Mouse (Mus musculus): Measurements from ENCODE around the gene Mettl6. TPM values are rescaled to one million over a fixed set of nuclear protein-coding genes. Genes with fewer than 3 reads are reported as not detected.
"Not testable (repeated sequence)": the region's sequence is repeated elsewhere in the genome, so short reads cannot be mapped to it uniquely, and the experiment has no call there.

Gene Mettl6
- polyA plus RNA-seq, 1 experiment from 2014 or later: 164 TPM

DNA sequence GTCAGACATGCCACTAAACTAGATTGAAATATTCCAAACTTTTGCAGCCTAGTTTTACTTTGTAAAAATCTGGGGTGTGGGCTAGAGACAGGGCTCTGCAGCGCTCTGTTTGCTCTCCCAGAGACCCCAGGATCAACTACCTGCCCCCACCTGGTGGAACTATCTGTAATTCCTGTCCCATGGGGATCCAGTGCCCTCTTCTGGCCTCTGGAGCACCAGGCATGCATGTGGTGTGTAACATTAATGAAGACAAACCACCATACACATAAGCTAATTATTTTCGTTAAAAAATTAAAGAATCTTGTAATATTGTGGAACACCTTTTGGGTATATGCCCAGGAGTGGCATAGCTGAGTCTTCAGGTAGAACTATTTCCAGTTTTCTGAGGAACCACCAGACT, 21.5 kb downstream of the Mettl6 start:
- DNase-seq (ENCODE audit: low spot score): no peak

DNA sequence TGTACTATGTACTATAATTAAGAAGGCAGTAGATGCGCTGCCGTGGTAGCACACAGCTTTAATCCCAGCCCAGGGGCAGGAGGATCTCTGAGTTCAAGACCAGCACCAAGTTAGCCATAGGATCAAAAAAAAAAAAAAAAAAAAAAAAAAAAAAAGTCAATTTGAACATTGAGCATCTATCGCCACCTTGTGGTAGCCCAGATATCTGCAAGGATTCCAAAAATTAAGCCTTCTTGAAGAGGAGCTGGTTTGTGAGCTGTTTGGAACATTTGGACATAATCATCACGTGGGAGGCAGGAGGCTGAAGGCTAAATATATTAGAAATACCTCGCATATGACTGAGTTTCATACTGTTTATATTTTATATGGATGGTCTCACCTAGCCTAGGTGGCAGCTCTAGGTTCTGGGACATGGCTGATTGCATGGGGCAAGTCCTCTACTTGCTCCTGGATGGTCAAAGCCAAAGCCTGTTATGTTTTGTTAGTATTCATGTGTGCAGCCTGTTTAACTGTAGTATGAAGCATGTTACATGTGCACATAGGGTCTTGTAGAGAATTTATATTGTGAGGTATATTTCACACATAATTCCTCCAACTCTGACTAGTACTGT, 22.3 kb downstream of the Mettl6 start:
- peak; percentile 75 for DNase-seq (ENCODE audit: low spot score)

DNA sequence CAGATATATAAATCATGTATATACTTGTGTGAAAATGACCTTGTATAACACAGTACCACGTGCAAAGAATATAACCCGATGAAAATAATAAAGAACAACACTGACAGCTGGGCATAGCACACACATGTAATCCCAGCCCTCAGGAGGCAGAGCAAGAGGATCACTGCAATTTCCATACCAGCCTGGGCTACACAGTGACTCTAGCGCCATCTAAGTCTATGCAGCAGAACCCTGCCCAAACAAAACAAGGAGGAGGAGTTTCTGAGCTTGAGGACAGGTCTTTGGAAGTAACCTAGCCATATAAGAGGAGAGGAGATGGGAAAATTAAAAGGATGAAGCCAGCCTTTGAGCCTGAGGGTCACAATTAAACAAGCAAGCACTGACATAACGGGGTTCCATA, 25.1 kb downstream of the Mettl6 start:
- DNase-seq (ENCODE audit: low spot score): no peak

DNA sequence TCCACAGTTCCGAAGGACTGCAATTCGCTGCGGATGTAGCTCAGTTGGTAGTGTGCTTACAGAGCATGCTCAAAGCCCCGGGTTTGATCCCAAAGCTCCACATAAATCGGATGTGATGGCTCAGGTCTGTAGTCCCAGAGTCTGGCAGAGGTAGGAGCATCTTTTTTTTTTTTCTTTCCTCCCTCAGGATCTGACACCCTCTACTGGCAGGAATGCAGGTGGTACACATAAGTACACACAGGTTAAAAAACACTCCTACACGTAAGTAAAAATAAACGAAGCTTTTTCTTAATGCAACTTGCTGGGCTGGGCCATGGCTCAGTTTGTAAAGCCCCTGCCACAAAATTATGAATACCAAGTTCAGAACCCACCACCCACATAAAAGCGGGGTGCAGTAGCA, 30.7 kb downstream of the Mettl6 start:
- peak; percentile 24 for DNase-seq (ENCODE audit: low spot score)

DNA sequence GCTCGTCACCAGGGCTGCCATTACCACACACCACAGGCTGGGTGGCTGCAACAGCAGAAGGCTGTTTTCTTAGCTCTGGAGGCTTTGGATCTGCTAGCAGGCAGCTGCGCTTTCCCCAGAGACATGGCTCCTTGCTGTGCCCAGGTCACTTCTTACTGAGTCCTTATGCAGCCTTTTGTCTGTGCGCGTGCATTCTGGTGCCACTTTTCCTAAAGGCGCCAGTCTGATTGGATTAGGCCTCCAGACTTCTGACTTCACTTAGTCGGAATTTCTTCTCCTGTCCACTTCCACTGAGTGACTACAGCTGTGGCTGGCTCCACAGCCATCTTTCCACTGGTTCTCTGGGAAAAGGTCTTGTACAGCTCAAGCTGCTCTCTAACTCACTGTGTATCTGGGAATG, 32.0 kb downstream of the Mettl6 start:
- no peak for DNase-seq (ENCODE audit: low spot score)

DNA sequence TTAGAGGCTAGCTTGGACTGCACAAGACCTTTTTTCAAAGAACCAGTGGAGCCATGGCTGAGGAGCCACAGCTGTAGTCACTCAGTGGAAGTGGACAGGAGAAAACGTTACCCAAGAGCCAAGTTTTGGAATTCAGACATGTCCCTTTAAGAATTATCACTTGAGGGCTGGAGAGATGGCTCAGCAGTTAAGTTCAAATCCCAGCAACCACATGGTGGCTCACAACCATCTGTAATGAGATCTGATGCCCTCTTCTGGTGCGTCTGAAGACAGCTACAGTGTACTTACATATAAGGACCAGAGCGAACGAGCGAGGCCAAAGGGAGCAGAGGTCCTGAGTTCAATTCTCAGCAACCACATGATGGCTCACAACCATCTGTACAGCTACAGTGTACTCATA, 32.6 kb downstream of the Mettl6 start:
- DNase-seq (ENCODE audit: low spot score): peak; percentile 12

DNA sequence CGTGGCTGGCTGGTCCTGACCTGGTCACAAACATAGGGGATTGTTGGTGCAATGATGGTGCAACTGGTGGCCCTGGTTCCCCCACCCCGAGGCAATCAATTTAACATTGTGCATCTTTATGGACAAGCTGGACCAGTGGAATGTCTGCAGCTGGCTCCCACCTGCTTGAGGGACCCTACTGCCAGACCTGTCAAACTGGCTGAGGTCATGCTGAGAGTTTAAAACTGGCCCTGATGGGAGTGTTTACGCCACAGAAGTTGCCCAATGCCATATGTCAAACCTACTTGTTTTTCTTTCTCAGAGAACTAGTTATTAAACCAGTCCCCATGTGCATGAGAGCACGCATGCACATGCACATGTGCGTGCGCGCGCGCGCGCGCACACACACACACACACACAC, 36.8 kb downstream of the Mettl6 start:
- no peak for DNase-seq (ENCODE audit: low spot score)

DNA sequence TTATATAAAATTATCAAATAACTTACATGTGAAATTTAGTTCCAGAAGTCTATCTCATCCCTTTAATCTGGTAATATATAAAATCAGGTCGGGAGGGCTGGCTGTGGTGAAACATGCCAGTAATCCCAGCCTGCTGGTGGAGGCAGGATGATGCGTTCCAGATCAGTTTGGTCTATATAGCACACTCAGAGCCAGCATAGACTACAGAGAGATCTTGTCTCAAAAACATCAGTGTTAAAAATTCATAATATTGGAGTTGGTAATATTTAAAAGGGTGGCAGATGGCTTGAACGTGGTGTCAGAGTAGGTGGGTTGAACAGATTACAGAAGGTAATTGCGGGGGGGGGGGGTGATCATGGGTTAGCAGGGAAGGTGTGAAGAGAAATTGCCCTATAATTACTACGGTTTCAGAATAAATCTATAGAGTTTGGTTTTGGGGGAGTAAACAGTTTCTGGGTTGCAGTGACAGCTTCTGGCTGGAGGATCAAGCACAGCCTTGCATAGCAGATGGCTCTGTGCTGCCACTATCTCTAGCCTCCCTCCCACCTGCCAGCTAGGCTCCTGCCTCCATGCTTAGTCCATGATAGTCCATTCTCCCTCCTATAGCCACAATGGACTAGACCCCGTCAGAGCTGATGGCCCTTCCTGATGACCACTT, 38.6 kb downstream of the Mettl6 start:
- no peak for DNase-seq (ENCODE audit: low spot score)

DNA sequence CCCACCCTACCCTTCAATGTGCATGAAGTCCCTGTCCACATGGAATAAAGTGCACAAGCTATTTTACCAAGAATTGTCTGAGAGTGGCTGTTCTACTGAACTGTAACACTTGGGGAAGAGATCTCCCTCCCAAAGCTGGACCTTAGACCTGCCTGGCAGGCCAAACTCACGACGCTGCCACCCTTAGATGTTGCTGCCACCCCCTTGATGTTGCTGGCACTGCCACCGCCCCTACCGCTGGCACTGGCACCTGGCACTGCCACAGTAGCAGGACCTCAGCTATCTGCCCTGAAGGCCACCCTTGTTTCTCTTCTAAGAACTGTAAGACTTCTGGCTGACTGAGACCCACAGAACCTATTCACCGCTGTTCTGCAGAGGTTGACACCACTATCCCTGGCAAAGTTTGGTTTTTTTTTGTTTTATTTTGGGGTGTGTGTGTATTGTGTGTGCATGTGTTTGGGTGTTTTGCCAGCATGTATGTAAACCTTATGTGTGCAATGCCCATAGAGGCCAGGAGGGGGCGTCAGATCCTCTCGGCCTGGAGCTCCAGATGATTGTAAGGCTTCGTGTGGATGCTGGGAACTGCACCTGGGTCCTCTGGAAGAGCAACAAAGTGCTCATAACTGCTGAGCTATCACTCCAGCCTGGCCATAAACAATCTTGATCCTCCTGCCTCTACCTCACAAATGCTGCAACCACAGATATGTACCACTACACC, 39.8 kb downstream of the Mettl6 start:
- no peak for DNase-seq (ENCODE audit: low spot score)

DNA sequence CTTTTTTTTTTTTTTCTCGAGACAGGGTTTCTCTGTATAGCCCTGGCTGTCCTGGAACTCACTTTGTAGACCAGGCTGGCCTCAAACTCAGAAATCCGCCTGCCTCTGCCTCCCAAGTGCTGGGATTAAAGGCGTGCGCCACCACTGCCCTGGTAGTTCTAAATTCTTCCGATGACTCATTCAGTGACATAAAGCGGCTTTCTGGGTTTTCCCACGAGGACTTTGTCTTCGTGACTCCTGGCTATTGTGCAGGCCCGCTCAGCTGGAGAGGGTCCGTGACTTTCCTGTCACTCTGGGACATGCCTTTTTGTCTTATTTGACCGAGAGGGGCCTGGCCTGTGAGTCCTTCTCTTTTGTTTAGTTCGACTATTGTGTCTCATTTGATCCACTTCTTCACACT, 40.9 kb downstream of the Mettl6 start:
- DNase-seq (ENCODE audit: low spot score): not testable (repeated sequence)

DNA sequence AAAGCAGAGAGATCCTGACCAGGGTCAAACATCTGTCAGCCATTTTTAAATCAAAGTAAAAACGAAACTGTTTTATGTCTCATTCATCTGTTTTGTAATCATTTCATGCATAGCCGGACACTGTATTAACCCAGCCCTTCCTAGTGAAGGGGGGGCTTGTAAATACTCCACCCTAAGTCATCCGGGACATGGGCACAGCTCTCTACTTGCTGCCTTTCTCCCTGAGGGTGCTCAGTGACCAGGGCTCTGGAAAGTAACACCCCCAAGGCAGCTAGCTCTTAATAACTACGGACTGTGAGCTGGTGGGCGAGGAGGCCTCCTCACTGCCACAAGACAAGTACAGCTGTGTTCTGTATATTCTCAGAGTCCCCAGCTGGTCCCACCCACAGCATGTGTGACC, 45.8 kb downstream of the Mettl6 start:
- DNase-seq (ENCODE audit: low spot score): no peak

DNA sequence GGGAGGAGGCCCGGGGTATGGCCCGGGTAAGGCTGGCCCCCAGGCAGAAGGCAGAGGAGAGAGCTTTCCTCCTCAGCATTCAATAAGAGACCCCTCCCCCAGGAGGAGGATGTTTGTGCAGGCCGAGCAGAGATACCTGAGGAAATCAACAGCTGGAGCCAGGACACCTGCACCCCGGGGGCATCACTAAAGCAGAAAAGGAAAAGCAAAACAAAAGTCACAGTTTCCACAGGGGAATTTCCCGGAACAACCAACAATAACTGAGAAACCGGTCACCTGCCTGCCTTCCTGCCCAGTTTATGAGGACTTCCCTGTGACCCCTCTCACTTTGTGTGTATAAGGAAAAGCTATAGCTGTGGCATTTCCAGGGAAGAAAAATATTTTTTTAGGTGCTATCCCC, 51.2 kb downstream of the Mettl6 start:
- DNase-seq (ENCODE audit: low spot score): no peak

DNA sequence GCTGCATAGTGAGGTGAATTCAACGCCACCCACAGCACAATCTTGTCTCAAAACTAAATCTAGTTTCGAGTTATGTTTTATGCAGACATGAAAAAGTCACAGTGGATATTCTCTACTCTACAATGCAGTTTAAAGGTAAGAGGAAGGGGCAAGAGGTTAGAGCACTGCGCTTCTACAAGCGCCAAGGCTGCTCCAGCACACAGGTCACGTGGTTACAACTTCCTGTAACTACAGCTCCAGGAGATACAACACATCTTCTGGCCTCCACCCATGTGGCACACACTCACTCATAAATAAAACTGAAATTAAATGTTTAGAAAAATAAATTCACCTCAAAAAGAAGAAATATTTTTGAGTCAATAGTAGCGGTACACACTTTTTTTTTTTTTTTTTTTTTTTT, 54.1 kb downstream of the Mettl6 start:
- peak; percentile 45 for DNase-seq (ENCODE audit: low spot score)

DNA sequence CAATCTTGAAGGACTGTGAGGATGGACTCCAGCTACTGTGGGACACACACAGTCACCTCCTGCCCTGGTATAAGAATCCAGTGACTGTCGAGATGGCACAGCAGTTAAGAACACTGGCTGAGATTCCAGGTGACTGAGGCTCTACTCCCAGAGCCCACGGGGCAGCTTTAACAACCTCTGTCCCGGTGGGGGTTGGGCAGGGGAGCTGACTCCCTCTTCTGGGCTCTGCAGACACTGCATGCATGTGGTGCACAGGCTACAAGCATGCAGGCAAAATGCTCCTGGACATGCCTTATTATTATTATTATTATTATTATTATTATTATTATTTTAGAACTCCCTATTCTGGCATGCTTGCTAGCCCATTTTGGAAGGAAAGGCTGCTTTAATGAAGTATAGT, 54.6 kb downstream of the Mettl6 start:
- no peak for DNase-seq (ENCODE audit: low spot score)

DNA sequence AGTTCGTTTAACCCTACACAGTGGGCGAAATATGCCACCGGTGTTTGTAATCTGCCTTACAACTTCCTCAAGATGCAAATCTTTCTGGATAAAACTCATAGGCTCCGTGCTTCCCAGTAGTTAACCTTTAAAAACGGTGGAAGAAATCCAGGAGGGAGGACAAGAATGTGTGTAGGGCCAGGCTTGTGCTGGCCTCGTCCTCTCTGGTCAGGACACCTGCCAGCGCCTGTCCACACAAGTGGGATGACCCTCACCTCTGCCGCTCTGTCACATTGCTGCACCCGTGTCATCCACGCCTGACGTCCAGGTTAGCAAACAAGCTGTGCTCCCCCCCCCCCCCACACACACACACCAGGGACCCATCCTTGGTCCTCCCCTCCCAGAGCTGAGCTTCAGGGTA, 55.6 kb downstream of the Mettl6 start:
- no peak for DNase-seq (ENCODE audit: low spot score)

DNA sequence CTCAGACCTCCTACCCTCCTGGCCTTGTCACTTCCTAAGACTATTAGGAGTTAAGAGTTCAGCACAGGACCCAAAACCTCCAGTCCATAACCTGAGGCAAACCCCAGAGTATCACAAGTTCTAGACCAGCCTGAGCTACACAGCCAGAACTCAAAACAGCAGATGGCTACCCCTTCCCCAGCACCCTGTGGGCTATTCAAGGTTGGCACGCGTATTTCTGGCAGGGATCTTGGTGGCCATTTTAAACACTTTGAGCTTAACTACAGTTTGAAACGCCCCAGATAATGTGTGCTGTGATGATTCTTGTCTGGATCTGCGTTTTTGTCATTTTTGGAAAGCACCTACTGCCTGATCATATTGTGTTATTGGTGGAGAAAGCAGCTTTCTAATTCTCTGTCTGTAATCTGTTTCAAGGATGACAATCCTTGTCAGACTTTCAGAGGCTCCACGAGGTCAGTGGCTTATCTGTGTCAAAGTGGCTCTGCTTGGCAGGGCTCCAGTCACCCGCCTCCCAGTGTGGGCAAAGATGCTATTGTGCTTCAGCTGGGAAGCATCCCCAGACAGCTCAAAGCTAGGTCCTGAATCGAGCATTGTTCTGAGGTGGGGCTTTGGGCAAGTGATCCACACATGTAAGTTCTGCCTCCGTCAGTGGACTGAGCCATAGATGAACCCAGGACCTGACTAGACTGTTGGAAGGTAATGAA, 56.9 kb downstream of the Mettl6 start:
- no peak for DNase-seq (ENCODE audit: low spot score)

DNA sequence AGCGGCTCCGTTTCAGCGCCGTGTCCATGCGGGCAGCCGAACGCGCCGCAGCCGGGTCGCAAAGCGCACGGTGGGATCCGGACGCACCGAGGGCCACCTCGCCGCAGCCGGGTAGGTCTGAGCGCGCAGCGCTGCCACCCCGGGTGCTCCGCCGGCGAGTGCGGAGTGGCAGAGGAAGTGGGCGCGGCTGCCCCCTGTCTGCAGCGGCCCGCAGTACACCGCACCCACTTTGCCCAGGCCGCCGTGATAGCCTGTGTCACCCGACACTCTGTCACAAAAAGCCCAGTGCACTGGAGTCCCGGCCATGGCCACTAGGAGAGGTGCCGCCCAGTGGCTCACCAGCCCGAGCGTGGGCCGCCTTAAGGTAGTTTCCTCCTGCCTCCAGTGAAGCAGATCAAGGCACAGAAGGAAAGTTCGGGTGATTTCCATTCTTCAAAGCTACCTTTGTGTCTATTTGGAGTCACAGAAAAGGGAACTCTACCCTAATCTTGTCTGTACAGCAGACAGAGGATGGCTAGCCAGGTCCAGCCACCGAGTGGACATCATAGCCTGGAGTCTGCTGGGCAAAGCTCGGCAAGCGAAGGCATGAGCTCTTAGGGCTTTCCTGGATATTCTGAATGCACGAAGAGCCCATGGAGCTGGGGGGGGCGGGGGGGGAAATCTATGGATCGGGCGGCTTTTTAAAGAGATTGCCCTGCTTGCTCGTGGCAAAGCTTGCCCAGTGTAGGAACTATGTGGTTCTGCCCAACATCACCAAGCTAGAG, 58.7 kb downstream of the Mettl6 start, which contains the start of gene Sh3bp5:
Gene Sh3bp5 (minus strand): TSS at position 149 of the 764 bp plus-strand sequence.
- DNase-seq (ENCODE audit: low spot score): peak; percentile 90

DNA sequence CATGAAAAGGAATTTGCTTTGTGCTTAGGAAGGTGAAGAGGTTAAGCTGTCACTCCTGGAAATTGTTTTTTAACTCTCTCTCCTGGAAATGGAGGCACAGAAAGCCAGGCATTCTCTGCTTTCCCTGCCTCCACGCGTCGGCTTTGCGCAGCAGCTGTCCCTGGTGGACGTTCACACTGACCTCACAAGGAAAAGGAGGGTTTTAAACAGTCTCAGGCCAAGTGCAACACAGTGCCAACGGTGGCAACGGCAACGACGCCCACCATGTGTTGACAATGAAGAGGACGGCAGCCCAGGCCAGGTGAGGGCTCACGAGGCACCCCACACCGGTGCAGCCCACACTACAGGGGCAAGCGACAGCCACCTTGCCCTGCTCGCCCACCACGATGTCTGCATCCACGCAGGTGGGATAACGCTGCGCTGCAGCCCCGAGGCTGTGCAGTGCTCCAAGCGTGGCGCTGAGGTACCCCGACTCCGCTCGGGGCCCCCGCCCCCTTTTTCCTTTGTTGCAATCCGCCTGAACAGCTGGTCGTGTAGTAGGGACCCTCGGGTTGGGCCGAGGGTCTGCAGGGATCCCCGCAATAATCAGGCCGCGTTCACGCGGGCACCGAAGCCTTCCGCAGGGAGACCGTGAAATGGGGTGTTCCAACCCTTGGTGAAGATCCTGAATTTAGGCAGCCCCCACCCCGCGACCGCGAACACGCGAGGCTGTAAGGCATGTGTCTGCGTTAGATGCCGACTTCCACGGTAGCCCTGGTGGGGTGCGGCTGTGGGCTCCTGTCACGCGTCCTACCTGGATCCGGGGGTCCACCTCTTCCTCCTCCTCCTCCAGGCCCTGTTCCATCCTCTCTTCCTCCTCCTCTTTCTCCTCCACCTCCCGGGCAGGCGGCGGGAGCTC, 59.6 kb downstream of the Mettl6 start:
- peak; percentile 43 for DNase-seq (ENCODE audit: low spot score)

DNA sequence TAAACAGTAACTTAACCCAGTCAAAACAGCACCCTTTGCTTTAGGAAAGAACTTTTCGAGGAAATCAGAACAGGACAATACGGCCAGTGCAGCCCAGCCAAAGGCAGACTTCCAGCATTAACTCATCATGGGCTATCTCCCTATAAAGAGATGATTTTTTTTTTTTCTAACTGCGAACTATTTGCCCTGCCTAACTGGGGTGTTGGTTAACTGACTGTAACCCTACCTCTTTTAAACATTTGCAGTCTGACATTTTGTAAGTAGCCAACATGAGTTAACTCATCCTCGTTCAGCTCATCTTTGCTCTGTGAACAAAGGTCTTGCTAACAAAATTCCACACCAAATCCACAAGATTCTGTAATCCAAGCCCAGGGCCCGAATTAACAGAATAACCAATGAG, 60.4 kb downstream of the Mettl6 start:
- DNase-seq (ENCODE audit: low spot score): no peak

DNA sequence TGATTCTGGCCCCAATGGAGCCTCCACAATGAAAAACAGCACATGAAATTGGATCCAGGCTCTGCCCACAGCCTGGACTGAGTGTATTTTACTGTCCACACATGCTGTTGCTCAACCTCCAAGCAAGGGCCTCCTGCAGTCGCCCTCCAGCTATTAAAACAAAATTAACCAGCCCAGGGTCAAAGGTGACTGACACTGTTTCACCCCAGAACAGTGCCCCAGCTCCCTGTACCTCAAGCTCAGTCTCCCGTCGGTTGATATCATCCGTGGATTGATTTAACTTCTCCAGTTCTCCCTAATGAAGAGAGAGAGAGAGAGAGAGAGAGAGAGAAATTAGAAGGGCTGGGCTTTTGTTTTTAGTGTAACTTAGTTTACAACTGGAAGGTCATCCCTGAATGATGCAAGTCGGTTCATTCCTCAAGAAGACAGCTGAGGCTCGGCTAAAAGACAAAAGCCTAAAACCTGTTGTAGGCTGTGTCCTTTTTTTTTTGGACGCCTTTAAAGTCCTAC, 60.9 kb downstream of the Mettl6 start:
- DNase-seq (ENCODE audit: low spot score): no peak
